Mouse (Mus musculus) frontal cortex, adult (tissue): ENCODE results near the gene Nutm1.
"Not testable (repeated sequence)": the region's sequence is repeated elsewhere in the genome, so short reads cannot be mapped to it uniquely, and the experiment has no call there.

Experiments
- ATAC-seq: cut with Nextera tagmentation; 2 replicates; pipeline ENCODE4 v1.9.2; 2017; ENCODE audit warnings: mild to moderate bottlenecking, moderate library complexity, mixed read lengths; ENCODE audit not compliant: low TSS enrichment

The Nutm1 gene

DNA sequence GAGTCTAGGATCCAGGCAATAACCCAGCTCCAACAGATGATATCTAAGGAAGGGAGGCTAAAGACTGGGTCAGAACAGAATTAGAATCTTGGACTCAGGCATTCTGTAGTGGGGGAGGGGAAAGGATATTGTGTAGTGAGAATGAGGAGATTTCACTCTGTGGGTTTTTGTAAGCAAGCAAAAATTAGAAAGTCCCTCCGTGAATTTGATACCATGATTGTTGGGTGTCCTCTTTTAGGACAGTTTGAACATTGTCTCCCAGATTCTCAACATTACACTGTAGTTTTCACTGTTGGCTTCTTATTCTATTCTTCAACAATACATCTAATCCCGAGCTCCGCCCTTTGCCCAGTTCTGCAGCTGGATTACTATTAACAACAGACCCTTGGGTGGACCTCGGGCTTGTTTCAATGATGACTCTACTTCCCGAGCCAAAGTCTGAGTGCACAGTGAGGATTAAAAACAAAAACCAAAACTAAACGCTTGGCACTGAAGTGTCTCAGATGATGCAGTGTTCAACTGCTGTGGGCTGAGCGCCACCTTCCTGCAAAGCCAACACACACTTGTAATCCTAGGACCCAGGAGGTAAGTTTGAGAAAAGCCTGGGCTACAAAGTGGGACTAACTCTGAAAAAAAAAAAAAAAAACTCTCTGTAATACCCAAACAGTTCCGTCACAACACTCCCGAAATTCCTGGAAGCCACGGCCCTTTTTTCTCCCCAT is at the start of gene Nutm1:
TSS of gene Nutm1 (minus strand) at position 51 of the 722 bp plus-strand sequence.
- no peak for ATAC-seq

DNA sequence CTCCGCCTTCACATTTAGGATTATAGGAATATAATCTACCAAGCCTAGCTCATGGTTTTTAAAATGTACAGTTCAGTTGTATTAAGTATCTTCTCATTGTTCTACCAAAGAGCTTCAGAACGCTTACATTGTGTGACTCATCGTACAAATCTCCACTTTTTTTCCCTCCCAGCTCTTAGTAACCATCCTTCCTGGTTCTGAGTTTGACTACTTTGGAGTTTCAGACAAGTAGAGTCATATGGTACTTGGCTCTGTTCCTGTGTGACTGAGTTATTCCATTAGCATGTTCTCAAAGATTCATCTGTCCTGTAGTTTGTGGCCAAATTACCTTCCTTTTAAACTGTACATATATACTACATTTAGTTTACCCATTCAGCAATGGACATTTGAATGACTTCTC is 49.6 kb upstream of the Nutm1 start:
- ATAC-seq, result peak; percentile 72

DNA sequence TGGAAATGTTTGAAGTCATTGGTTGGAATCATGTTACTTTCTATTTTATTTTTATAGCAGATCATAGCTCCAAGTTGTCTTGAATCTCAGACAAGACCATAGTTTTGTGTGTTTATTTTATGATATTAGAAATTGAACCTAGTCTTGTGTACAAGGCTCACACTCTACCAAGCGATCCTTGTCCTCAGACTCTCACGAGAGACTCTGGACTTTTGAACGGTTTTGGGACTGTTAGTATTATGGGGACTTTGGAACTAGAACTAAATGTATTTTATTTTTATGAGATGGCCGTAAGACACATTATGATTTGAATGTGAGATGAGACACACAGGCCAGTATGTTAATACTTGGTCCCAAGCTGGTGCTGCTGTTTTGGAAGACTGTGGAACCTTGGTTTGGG is 39.1 kb upstream of the Nutm1 start:
- no peak for ATAC-seq

DNA sequence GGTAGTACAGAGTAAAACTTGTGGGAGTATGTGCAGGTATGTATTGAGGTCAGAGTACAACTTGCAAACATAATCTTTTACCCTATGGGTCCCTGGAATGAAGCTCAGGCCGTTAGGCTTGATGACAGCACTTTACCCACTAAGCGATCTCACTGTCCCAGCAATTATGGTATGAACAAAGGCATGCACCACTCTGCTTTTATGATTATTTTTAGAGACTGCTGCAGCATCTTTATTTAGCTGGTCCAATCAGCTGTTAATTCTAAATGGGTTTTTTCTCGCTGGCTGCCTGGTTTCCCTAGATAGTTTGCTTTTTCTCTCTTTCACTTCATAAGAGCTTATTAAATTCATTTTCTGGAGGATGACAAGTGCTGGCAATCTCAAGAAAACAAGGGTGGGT is 37.1 kb upstream of the Nutm1 start:
- ATAC-seq, result peak; percentile 73

DNA sequence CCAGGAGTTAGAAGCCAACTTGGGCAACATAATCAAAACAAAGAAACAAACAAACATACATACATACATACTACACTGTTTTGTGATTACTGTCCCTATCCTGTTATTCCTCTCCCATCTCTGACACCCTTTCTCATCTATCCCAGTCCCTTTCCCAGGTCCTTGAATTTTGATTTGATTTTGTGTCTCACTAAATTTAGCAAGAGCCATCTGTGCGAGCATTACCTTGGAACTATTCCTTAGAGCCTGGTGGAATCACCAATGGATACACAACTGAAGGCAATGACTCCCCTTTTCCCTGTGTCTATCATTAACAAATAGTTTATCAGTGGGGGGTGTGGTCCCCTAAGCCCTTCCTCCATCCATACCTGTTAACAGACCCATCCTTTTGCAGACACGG is 33.7 kb upstream of the Nutm1 start:
- ATAC-seq, result peak; percentile 28; the same call in 1 of the 2 replicates

DNA sequence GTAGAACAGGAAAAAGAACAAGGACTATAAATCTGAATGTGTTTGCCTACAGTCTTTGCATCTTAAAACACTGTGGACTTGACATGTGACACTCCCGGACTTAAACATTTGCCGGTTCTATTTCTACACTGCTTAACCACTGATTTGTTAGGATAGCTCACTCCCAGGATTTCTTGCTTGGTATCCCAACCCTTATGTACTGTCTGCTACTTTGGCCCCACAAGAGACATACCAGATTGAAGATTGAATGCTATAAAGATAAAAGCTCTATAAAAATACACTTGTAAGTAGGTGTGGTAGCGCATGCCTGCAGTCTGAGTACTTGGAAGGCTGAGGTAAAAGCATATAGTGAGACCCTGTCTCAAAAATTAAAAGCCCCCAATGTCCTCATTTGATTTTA is 30.4 kb upstream of the Nutm1 start:
- ATAC-seq, result no peak

DNA sequence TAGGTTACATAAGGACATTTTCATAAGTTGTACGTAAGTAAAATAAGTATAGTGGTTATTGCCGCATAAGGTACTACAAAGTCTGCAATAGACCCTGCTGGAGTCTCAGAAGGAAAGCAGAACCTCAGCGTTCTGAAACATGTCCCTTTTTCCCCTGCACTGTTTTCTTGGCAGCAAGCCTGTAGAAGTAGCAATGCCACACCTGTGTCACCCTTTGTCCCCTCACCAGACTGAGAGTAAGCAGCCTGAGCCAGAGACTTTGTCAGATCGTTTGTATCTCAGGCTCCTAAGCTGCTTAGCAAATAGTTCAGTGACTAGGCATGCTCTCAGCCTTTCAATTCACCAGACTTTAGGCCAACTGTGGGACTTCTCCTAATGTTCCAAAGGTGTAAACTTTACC is 28.0 kb upstream of the Nutm1 start:
- ATAC-seq, result no peak

DNA sequence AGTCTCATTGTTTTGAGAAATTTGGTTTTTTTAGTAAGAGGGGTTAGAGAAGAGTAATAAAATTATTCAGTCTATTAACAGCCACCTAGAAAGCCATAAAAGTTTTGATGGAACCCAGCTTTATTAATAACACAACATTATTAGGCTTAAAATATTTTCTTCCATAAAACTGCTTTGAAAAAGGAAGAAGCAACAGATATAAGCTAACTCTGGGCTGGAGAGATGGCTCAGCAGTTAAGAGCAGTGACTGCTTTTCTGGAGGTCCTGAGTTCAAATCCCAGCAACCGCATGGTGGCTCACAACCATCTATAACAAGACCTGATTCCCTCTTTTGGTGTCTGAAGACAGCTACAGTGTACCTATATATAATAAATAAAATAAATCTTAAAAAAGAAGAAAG is 27.0 kb upstream of the Nutm1 start:
- ATAC-seq, result not testable (repeated sequence)

DNA sequence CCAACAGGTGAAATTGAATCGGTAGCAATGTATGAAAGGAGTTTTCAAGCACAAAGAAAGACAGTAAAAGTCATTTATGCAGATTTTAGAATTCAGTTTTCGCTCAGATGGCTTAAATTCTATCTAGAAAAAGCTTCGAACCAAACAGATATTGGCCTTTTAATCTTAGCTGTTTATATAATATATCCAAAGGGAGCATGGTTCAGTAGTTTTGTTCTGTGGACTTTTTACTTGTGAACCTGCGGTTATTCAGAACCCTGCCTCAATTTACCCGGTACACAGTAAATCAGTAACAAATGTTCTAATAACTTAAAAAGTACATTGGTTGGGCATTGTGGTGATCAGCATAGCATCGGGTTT is 25.9 kb upstream of the Nutm1 start:
- ATAC-seq, result no peak

DNA sequence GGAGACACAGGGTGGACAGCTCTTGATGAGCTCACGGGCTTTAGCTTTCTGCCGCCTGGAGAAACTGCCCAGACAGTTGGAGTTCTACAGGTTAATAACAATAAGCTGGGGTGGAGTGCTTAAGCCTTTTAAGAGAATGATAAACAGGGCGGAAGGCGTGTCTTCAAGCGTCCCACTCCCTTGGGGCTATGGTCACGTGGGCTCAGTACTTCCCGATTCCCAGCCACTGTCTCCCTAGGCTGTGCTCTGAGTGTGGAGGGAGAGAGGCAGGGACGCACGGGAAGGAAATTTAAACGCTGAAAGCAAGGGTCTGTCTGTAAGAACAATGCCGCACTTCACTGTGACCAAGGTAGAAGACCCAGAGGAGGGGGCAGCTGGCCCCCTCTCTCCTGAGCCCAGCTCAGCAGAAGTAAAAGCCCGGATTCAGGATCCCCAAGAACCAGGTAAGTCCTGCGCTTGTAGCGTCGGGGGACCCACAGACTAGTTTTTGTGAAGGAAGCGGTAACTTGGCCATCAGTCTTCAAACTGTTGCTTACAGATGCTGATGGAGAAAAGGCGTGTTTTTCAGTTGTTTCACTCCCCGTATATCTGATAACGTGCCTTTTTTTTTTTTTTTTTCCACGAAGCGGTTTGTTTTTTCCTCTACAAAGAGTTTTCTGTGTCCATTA is 25.4 kb upstream of the Nutm1 start:
- ATAC-seq, result peak; percentile 89

DNA sequence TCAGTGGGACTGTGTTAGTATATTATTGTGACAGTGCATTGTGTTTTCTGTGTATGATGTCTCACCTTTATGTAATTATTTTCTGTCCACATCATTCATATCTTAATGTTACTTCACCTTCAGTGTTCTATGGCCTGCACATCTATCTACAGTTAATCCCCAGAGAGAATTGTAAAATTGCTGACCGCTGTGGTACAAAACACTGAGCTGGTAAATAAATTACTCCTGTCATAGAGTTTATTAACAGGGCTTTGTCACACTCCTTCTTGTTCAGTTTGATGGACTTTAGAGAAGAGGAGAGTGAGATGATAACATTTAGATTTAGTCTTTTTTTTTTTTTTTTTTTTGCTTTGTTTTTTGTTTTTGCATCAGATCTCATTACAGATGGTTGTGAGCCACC is 23.8 kb upstream of the Nutm1 start:
- no peak for ATAC-seq

DNA sequence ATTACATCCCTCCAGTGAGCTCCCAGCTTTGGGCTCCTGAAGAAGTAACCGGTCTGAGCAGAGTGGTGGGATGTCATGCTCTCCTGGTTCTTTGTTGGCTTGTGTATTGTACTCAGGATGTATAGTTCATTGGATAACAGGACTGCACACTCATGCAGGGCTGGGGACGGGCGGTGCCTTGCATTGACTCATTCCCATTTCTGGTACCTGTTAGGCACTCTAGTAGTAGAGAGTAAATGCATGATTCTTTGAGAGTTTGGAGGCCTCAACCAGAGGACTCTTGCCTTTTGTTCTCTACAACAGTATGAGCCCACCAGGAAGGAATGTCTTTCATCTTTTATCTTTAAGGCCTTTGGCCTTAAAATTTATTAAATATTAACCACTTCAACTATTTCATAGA is 17.8 kb upstream of the Nutm1 start:
- ATAC-seq, result no peak

DNA sequence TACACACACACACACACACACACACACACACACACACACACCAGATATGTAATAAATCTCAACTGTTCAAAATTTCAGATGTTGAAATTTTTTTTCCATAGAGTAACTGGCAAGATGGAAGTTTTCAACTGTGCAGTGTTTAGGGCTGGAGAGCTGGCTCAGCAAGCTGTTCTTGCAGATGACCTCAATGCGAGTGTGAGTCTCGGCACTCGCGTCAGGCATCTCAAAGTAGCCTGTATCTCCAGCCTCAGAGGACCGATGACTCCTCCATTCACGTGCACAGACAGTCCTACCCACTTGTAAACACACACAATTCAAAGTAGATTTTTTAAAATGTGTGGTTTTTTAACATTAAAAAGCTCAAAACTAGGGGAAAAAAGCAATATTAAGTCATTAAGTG is 14.4 kb upstream of the Nutm1 start:
- ATAC-seq, result peak; percentile 63

DNA sequence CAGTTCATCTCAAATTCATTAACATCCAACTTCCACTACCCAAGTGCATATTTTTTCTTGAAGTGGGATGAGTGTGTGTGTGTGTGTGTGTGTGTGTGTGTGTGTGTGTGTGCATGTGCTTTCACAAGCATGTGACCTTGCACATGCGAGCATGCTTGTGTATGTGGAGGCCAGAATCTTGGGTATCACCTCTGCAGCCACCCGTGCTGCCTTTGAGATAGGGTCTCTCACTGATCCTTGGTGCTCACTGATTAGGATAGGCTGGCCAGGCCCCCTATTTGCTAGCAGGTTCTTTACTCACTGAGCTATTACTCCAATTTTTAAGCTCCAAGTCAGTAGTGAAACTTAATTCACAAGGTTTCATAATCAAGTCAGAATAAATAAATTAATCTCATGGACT is 13.8 kb upstream of the Nutm1 start:
- no peak for ATAC-seq

DNA sequence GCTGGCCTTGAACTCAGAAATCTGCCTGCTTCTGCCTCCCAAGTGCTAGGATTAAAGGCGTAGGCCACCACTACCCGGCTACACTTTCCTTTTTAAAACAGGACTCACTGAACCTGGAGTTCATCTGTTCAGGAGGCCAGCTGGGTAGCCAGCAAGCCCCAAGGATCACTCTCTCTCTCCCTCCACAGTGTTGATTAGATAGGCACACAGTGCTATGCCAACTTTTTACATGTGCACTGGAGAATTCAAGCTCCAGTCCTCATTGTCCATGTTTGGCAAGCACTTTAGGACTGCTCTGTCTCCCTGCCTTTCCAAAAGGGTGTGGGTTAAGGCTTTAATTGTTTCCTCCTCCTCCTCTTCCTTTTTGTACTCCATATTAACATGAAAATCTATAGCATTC is 10.9 kb upstream of the Nutm1 start:
- ATAC-seq, result no peak

DNA sequence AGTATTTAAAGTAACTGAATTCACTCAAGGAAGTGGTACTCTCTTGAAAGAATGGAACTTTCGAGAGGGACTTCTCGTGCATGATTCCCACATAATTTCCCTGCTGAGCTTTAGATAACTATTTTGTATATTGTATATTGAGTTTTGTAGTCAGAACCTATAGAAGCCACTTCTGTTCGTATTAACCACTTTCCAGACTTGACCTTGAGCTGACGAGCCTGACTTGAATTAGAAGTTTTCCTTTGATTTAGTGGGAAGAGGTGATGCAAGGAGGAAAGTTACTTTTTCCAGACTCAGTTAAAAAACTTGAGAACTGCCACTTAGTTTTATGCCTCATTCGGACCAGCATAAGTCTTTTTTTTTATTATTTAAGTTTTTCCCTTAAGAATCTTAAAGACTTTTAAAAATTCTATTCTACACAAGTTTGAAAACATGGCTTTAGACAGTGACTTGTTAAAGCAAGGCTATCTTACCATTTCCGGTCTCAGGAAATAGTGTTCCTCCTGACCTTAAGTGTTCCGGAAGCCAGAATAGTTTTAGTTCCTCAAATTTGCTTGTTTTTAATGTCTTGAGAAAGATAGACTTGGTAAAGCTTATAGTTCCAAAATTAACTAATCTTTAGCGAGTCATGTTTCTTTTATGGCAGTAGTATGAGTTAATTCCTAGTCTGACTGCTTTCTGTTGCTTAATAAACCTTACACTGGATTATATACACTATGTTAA is 8.6 kb upstream of the Nutm1 start:
- no peak for ATAC-seq

DNA sequence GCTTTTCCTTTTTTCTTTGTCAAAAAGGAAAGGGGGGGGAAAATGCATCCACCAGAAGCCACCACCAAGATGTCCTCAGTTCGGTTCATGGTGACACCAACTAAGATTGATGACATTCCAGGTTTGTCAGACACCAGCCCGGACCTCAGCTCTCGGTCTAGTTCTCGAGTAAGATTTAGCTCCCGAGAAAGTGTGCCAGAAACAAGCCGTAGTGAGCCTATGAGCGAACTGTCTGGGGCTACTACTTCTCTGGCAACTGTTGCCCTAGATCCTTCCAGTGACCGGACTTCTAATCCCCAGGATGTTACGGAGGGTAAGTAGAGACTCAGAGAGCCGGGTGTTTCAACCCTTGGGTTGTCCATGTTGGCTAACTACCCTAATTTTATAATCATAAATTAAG is 7.7 kb upstream of the Nutm1 start:
- peak; percentile 7; the same call in 1 of the 2 replicates for ATAC-seq

DNA sequence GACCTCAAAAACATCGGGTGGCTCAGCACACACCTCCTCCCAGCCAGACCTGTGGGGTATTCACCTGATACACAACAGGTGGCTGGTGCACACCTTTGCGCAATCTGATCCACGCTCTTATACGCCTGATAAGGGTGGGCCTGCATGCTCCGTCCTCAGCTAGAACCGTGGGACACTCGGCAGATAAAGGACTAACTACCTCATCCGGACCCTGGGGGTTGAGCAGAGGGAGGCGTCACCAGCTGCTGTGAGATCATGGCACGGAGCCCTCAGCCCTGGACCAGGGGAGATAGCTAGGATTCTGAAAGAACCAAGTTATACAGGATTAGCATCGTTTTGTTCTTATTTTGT is 7.1 kb upstream of the Nutm1 start, which contains the start of gene Gm21985:
TSS of gene Gm21985 (plus strand) at position 73 of the 351 bp plus-strand sequence.
- ATAC-seq, result peak; percentile 22; the same call in 1 of the 2 replicates

DNA sequence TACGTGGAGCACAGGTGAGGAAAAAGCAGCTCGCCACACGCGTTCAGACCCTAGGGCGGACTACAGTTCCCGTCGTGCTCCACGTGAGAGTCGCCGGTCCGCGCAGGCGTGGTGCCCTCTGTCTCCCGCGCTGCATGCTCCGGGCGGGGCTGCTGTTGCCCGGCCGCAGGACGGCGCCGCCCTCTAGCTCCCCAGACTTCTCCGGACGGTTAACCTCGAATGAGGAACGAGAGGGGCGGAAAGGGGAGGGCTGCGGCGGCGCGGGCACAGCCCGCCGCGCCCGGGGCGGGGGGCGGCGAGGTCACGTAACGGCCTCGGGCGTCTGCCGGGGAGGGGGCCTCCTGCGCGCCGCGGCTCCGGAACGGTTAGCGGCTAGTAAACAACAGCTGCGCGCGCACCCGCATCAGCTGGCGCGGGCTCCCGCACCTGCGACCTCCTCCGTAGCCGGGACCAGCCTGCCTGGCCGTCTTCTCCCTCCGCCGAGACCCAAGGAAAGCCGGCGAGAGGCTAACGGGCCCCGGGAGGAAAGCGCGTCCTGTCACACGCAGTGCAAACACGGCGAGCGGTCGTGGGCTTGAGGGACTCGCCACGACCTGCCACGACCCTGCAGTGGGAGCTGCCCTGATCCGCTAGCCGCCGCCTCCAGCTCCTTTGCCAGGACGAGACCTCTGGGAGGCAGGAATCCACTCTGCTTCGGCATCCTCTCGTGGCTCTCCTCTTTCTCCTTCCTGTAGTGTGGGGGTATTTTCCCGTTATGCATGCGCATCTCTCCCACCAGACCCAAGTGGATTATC is 6.6 kb upstream of the Nutm1 start, which contains the start of gene Slc12a6:
TSS of gene Slc12a6 (plus strand) at position 378 of the 794 bp plus-strand sequence.
- ATAC-seq, result peak; percentile 77

DNA sequence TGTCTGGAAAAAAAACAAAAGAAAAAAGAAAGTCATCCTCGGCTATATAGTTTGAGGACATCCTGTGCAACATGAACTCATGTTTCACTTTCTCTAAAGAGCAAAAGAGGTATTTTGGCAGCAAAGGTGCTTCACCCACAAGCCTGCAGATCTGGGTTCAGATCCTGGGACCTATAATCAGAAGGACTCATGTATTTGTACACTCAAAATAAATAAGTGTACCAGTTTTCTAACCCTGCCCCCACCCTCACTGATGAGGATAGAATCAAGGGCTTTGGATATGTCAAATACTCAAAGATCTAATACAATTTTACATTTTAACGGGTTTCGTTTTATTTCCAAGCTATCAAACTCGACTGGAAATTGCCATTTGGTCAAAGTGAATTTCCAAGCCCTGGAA is 5.3 kb upstream of the Nutm1 start:
- ATAC-seq, result no peak

DNA sequence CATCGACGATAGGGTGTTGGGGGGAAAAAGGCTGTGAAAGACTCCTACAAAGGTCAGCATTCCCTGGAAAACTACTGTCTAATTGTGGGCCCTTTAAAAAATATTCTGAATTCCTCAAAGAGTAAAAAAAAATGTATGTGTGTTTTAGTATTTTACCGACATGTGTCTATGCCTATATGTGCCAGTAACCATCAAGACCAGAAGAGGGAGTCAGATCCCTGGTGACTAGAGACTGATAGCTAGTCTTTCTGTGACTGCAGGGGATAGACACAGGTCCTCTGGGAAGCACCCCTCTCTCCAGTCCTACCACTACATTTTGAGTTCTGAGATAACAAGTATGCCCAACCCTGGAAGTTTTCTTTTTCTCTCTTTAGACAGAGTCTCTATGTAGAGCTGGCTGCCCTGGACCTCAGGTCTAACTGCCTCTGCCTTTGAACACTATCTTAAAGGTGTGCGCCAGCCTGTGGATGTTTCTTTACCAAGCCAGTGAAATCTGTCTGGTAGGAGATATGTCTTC is 3.7 kb upstream of the Nutm1 start:
- ATAC-seq, result no peak
